Mouse (Mus musculus): ENCODE measurements around the gene Abca13. TPM values are rescaled to one million over a fixed set of nuclear protein-coding genes. Genes with fewer than 3 reads are reported as not detected.
"Not testable (repeated sequence)": the region's sequence is repeated elsewhere in the genome, so short reads cannot be mapped to it uniquely, and the experiment has no call there.

The Abca13 gene
- polyA plus RNA-seq (2012; rRNA removed) = 0.01 TPM in 1 of 2 replicates, not detected in the other

DNA sequence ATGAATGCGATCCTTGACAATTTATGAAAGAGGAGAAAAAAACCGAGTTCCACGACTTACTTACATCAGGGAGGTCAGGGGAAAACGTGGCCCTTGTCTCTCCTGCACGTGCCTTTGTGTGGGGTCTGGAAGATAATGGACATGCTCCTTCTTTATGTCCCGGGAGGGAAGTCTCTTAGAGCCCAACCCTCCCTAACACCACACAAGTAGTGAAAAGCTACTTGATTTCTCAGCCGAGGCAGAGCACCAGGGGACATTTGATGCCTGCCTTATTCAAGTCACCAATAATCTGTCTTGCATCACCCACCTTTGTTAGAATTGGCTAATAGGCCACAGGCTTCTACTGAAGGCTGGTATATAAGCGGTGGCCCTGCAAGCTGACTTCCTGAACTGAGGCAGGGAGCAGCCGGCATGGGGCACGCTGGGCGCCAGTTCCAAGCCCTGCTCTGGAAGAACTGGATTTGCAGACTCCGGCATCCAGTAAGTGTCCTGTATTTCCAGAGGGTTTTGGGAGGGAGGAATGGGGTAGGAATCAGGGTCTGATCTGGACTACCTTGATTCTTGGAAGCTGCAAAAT lies at the start of gene Abca13:
TSS of gene Abca13 (plus strand) at position 388 of the 577 bp plus-strand sequence.
- 57% methylated on average over 12 of the region's 12 CpGs for WGBS
- no peak for DNase-seq (ENCODE audit: low read depth, low spot score)

DNA sequence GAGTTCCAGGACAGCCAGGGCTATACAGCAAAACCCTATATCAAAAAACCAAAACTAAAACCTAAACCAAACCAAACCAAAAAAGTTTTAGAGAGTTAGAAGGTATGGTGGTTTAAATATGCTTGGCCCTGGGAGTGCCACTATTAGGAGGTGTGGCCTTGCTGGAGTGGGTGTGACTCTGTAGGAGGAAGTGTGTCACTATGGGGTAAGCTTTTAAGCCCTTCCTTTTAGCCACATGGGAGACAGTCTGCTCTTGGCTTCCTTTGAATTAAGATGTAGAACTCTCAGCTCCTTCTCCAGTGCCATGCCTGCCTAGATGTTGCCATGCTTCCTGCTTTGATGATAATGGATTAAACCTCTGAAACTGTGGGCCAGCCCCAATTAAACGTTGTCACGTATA lies 46.6 kb upstream of the Abca13 start:
- 88% methylated on average over 2 of the region's 2 CpGs for WGBS
- no peak for DNase-seq (ENCODE audit: low read depth, low spot score)

DNA sequence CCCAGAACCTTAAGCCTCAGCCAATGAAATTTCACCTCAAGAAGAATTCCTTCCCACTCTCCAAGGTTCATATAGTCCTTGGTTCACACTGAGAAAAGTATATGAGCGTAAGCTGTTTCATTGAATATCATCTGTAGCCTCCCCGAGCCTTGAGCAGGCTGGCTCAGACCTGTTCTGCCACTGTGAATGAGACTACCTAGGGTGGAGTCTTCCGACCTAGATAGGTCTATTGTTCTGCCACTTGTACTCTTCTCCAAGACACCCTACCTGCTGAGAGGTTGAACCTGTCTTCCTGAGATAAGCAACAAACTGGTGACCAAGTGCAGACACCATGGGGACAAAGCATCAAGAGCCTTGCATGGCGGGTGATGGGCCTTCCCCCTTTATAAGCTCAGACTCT lies 45.6 kb upstream of the Abca13 start:
- 88% methylated on average over 4 of the region's 4 CpGs for WGBS
- DNase-seq (ENCODE audit: low read depth, low spot score) = no peak

DNA sequence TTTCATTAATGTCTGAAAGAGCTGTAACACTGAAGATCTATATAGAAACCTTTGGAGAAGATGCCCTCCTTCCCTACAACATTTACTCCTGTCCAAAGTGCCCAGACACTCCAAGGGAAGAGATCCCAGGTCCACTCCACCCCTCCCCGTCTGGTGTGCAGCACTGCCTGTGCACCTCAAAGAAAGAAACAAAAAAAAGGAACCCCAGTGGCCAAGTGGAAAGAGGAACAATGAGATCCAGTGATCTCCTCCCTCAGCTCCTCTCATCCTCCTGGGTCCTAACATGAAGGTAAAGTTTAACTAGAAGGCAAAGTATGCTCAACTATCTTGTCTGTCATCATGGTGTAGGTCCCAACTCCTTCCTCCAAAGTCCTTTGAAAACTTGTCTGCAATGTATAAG lies 45.1 kb upstream of the Abca13 start:
- WGBS = 71% methylated on average over 1 of the region's 1 CpGs
- no peak for DNase-seq (ENCODE audit: low read depth, low spot score)

DNA sequence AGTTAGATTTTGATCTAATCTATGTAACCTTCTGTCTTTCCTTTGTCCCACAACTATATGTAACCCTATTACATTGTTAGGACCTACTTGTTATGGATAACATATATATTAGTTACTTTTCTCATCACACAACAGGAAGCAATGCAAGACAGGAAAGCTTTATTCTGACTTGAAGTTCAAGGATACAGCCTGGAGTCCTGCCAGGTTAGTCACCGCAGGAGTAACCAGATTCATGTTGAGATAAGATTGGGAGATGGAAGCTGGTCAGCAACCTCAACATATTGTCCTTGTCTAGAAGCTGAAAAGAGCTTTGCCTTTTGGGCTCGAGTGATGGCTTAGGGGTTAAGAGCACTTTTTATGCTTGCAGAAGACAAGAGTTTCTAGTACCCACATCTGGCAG lies 43.5 kb upstream of the Abca13 start:
- no peak for DNase-seq (ENCODE audit: low read depth, low spot score)
- 54% methylated on average over 2 of the region's 2 CpGs for WGBS

DNA sequence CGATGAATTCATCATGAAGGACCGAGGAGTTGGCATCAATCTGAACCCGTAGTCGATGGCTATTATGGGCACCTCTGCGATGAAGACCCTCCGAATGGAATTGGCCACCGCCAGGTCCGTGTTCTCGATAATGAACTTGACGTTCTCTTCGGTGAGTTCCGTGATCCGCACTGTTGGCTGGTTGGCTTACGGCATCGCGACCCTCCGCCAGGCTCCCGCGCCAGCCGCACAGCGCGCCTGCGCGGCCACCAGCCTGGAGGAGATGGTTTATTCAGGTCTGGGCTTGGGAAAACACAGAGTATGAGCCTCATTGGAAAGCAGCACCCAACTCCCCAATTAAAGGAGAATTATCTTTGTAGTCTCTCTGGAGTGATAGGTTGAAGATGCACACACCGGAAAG lies 41.3 kb upstream of the Abca13 start:
- not testable (repeated sequence) for DNase-seq (ENCODE audit: low read depth, low spot score)
- WGBS = 82% methylated on average over 25 of the region's 25 CpGs

DNA sequence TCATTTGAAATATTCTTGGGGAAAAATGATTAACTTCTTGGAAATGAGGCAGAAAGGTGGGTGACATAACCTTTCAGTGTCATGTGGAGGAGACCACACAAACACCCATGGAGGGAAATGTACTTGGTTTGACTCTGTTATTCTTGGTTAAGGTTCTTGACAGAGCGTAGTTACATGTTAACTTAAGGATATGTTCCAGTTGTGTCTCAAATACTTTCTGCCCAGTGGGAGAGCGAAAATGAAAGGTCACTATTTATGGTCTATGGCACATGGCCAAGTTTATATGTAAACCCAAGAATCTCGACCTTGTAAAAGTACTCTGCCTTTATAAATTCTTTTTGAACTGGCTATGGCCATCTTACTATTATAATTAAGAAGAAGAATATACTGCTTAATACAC lies 31.8 kb upstream of the Abca13 start:
- WGBS = 8% methylated on average over 3 of the region's 3 CpGs
- no peak for DNase-seq (ENCODE audit: low read depth, low spot score)

DNA sequence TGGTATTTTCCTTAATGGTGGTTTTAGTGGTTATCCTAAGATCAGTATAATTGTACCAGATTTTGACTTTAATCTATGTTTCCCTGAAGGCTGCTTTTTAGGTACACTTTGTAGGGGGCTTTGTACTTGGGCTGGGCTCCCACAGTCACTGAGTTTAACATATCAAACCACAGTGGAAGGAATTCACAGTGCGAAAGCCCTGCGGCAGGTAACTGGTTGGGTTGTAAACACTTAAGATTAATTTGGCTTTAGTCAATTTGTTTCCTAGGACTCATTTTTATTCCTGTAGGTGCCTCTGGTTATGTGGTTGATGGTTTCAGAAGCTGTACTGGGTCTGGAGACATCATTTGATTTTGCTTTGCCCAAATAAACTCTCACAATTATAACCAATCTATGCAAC lies 24.4 kb upstream of the Abca13 start:
- WGBS = 90% methylated on average over 2 of the region's 2 CpGs
- DNase-seq (ENCODE audit: low read depth, low spot score) = no peak

DNA sequence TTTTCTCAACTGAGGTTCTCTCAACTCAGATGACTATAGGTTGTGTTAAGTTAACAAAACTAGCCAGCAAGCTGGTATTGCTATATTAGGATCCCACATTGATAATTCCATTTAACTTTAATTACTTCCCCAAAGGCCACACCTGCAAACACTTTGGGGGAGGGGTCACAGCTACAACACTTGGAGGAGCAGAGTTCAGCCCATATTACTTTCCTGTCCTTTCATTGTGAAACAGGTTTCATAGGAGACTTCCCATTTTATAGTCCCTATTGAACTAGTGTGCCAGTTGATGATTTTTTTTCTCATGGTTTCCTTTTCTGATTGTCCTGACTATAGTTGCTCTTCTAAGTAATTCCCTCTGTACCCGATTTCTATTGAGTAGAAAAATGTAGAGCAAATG lies 10.3 kb upstream of the Abca13 start:
- WGBS = 47% methylated on average over 1 of the region's 1 CpGs
- no peak for DNase-seq (ENCODE audit: low read depth, low spot score)

DNA sequence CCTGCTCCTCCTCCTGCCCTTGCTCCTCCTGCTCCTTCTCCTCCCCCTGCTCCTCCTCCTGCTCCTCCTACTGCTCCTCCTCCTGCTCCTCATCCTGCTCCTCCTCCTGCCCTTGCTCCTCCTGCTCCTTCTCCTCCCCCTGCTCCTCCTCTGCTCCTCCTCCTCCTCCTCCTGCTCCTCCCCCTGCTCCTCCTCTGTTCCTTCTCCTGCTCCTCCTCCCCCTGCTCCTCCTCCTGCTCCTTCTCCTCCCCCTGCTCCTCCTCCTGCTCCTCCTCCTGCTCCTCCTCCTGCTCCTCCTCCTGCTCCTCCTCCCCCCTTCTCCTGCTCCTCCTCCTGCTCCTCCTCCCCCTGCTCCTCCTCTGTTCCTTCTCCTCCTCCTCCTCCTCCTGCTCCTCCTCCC lies 2.3 kb upstream of the Abca13 start:
- DNase-seq (ENCODE audit: low read depth, low spot score) = not testable (repeated sequence)

DNA sequence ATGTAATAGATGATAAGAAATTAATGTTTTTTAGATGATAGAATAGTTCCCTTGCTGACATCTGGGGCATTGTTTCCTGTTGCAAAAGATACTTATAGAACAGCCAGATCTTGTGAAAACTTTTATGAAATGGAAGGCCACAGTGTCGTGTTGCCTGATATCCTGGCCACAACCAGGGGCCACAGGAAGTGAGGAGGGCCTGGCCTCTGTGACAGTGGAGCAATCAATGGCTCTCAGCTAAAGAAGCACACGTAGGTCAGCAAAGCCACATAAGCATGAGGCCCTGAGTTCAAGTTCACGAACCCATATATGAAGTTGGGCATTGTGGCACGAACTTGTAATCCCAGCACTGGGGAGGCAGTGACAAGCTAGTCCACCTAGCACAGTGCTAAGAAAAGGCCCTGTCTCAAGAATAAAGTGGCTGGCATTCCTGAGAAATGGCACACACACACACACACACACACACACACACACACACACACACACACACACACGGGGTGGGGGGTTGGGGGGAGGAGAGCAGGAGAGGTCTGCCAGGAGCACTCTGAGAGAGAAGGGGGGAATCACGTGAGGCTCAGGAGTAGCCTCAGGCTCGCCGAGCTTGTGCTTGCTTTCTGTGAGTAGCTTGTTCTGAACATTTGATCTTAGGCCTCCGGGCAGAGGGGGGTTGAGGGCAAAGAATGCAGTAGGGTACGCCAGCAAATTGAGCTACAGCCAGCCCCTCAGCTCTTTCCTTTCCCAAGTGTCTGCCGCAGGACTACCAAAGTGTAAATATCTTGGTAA lies 779 bp upstream of the Abca13 start:
- WGBS = 44% methylated on average over 11 of the region's 11 CpGs
- no peak for DNase-seq (ENCODE audit: low read depth, low spot score)

DNA sequence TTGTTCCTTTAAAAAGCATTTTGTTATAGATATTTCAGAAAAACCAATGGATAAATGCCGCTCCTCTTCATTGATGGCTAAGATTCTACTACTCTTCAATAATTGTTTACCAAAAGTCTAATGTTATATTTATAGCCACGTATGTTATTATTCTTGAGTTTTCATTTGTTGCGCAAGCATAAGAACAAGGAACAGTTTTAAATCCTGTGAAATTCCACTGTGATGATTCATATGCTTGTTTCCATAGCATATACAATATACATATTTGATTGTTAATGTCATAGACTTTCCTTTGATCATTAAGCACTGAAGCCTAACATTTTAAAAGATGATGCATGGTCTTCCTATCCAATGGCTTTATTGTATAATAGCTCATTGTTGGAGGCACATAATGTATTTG lies 3.1 kb downstream of the Abca13 start:
- DNase-seq (ENCODE audit: low read depth, low spot score) = no peak
- WGBS = 79% methylated on average over 3 of the region's 3 CpGs

DNA sequence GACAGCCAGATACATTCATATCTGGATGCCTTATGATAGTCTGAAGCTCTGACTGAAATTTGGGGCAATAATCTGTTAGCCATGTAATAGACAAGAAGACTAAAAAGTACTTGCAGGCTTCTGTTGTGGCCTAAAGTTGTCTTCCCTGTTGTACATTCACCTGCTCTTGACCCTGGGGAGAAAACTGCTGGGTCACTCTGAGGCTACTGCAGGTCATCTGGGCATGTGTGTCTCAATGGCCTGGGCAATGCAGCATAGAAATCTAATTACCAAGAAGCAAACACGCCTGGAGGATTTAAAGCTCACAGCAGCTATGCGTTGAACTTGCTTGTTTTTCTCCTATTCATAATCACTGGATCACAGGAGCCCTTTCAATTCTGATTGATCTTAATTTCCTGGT lies 8.1 kb downstream of the Abca13 start:
- WGBS = 47% methylated on average over 2 of the region's 2 CpGs
- no peak for DNase-seq (ENCODE audit: low read depth, low spot score)

DNA sequence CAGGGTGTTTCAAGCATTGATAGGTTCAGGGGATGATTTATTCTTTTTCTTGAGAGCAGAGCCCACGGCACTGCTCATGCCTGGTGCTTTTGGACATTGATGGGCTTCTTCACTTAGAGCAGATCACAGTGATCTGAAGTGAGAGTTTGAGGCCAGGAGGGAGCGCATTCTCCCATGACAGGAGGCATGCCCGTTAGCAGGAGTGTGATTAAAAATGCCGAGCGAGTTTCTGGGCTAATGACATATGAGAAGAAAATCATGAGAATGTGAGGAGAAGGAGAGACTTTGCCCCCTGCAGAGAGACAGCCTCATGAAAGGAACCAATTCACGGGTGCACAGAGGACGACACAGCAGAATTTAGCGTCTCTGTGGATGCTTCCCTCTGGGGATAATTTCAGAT lies 19.0 kb downstream of the Abca13 start:
- no peak for DNase-seq (ENCODE audit: low read depth, low spot score)
- 74% methylated on average over 8 of the region's 8 CpGs for WGBS

DNA sequence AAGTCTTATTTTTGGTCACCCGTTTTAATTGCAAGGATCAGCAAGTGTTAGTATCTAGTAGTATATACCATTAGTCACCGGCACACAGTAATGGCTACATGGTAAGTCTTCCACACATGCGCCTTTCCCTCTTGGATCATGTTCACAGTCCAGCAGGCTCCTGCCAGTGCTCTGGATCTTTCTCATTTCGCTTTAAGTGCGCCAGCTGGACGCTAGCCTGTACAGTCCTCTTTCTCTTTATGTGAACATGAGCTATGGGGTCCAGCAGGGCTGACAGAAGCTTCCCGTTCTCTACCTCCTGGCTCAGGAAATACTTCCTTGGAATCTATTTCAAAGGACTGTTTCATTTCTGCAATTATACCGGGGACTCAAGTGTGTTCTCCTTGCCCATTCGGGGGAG lies 21.8 kb downstream of the Abca13 start:
- 79% methylated on average over 9 of the region's 9 CpGs for WGBS
- DNase-seq (ENCODE audit: low read depth, low spot score) = no peak

DNA sequence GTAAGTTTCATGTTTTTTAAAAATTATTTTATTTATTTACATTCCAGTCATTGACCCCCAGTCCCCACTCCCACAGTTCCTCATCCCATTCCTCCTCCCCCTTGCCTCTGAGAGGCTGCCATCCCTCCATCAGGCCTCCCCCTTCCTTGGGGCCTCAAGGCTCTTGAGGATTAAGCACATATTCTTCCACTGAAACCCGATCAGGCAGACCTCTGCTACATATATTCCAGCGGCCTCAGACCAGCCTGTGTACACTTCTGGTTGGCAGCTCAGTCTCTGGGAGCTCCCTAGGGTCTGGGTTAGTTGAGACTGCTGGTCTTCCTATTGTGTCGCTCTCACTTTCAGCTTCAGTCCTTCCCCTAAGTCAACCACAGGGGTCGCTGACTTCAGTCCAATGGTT lies 24.5 kb downstream of the Abca13 start:
- DNase-seq (ENCODE audit: low read depth, low spot score) = no peak
- 23% methylated on average over 4 of the region's 4 CpGs for WGBS

DNA sequence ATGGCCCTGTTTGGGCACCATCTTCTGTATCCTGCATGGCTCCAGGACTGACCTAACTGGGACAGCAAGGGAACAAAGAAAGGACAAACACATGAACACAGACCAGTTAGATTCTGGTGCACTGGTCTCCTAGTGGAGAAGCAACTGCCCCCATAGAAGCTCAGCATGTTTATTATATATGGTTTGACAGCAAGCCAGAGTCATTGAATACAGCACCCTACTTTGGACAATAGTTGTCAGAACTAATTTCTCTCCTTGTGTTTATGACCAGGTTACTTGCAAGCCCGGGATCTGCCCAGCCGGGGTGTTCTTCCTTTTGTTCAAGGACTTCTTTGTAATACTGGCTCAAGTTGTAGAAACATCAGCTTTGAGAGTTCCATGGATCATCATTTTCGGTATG lies 28.8 kb downstream of the Abca13 start:
- DNase-seq (ENCODE audit: low read depth, low spot score) = no peak
- 35% methylated on average over 3 of the region's 3 CpGs for WGBS

DNA sequence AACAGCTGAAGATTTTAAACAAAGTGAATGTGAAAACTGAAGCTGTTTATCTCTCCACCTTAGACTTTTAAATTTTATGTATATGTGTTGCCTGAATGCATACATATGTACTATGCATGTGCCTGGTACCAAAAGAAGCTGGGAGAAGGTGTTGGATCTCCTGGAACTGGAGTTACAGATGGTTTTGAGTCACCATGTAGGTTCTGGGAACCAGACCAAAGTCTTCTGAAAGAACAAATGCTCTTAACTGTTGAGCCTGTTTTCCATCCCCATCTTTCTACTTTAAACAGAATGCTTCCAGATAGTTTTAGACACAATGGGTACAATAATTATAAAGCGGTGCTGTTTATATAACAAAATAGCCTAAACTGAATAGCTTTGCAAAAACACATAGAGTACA lies 29.9 kb downstream of the Abca13 start:
- WGBS = 84% methylated on average over 1 of the region's 1 CpGs
- no peak for DNase-seq (ENCODE audit: low read depth, low spot score)

DNA sequence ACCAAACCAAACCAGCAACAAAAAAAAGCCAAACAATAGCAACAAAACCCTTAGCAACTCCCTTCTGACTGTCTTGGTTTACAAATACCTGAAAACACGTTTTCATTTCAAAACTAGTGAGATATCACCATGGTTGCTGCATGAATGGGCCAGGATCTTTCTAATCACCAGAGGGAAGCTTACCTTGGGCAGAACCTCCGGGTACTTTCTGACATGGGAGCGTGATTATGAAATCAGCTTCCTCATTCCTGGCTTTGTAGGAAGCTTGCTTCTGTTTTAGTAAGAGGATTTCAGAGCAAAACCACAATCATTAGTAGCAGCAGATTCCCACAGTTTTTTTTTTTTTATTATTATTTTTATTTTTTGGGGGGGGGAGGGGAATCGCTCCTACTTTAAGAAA lies 34.7 kb downstream of the Abca13 start:
- no peak for DNase-seq (ENCODE audit: low read depth, low spot score)
- 65% methylated on average over 4 of the region's 4 CpGs for WGBS

DNA sequence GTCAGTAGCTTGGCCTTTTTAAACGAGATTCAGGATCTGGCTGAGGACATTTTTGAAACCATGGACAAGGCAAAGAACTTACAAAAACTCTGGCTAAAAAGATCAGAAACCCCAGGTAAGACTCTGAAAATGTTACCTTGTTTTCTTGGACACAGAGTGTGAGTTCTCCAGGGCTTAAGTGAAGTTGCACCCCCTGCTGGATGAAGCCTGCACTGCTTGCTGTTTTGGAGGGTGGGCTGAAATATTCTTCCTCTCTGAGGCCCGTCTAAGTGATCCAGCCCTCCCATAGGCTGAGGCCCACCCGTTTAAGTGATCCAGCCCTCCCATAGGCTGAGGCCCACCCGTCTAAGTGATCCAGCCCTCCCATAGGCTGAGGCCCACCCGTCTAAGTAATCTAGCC lies 57.9 kb downstream of the Abca13 start:
- WGBS = 74% methylated on average over 5 of the region's 5 CpGs
- not testable (repeated sequence) for DNase-seq (ENCODE audit: low read depth, low spot score)

DNA sequence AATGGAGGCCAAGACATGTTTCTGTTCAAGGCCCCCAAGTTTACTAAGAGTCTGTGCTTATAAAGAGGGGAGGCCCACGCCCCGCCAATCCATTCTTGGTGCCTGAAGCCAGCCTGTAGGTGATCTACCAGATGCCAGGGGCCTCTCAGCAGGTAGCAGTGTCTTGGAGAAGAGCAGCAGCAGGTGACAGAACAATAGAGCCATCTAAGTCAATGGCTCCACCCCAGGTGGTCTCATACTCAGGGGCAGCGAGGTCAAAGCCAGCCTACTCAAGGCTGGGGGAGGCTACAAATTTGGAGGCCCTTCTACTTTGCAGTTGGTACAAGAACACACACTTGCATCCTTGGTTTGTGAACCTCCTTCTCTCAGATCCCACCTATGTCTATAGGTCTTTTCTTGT lies 71.3 kb downstream of the Abca13 start:
- 74% methylated on average over 3 of the region's 3 CpGs for WGBS
- not testable (repeated sequence) for DNase-seq (ENCODE audit: low read depth, low spot score)

DNA sequence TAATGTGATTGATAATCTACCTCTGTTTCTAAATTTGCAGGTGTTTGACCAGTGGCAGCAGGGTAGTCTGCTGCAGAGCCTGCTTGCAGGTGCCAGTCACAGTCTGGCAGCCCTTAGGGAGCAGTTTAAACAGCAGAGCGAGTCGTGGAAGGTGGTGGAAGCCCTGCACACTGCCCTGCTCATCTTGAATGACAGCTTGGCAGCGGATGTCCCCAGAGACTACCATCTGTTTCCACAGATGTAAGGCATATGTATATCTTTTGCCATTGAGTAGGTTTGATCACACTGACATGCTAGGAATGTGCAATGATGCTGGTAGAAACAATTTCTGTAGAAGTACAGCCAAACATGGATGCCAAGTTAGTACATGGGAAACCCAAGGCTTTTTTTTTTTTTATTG lies 77.3 kb downstream of the Abca13 start:
- WGBS = 69% methylated on average over 3 of the region's 3 CpGs
- DNase-seq (ENCODE audit: low read depth, low spot score) = no peak
